Comparison of ENCODE assay signal across 26 mouse cellular contexts in genomic region chr1:88600145-88600544, GRCm38 (mm10).
A peak's percentile ranks its signal among the peaks of the same experiment; 100 is the strongest.
DNase-seq lines count a peak whose midpoint lies in the region; ATAC-seq lines count a peak whose summit lies in the region.
"Had no signal": no experiment of that assay in that cellular context is flagged by ENCODE, and none has a peak within 500 bp of the region (broad histone marks: within the 10 kb centered on the region; RNA-seq: fewer than 3 reads in every experiment).

No protein-coding gene starts in this region.

- peak overlapping the region; percentile 46 for H3K4me3 ChIP-seq in megakaryocyte, embryonic 14.5 days (replicated peaks)
- H3K4me3 ChIP-seq in liver, embryonic 15.5 days (replicated peaks), result no peak overlapping the region
- no peak overlapping the region for H3K4me3 ChIP-seq in hindbrain, embryonic 14.5 days (replicated peaks; ENCODE audit: low read length)
- H3K4me3 ChIP-seq: embryonic facial prominence, embryonic 15.5 days; erythroblast, embryonic 14.5 days; forebrain, embryonic 10.5 days; heart, adult 2 months; heart, embryonic 15.5 days; hindbrain, embryonic 10.5 days; hindbrain, embryonic 15.5 days had no signal

- peaks cover 16% of the 10 kb centered on the region for H3K4me1 ChIP-seq in megakaryocyte, embryonic 14.5 days
- peaks cover 6% of the 10 kb centered on the region; the same call in 1 of the 2 replicates for H3K4me1 ChIP-seq in liver, embryonic 15.5 days (replicated peaks)
- H3K4me1 ChIP-seq in hindbrain, embryonic 14.5 days (replicated peaks; ENCODE audit: control insufficient read depth, insufficient read depth, low read length), result no peaks in the 10 kb centered on the region
- H3K4me1 ChIP-seq: embryonic facial prominence, embryonic 15.5 days; hindbrain, embryonic 10.5 days; hindbrain, embryonic 15.5 days had no signal

- intact Hi-C loops in heart, postnatal 10 days (cut with DNase I), result no loop called here

- H3K27me3 ChIP-seq in megakaryocyte, embryonic 14.5 days (replicated peaks), result peaks cover 3% of the 10 kb centered on the region
- H3K27me3 ChIP-seq in liver, embryonic 15.5 days, result no peaks in the 10 kb centered on the region
- no peaks in the 10 kb centered on the region for H3K27me3 ChIP-seq in hindbrain, embryonic 14.5 days (ENCODE audit: control insufficient read depth, insufficient read depth, low read length)
- H3K27me3 ChIP-seq: embryonic facial prominence, embryonic 15.5 days; heart, embryonic 15.5 days; hindbrain, embryonic 15.5 days had no signal

- H3K36me3 ChIP-seq in megakaryocyte, embryonic 14.5 days (replicated peaks; ENCODE audit: low read length), result peaks cover 5% of the 10 kb centered on the region
- no peaks in the 10 kb centered on the region for H3K36me3 ChIP-seq in liver, embryonic 15.5 days (replicated peaks)
- H3K36me3 ChIP-seq in hindbrain, embryonic 14.5 days (replicated peaks; ENCODE audit: control insufficient read depth, insufficient read depth), result no peaks in the 10 kb centered on the region
- H3K36me3 ChIP-seq: embryonic facial prominence, embryonic 15.5 days; forebrain, embryonic 10.5 days; G1E; heart, embryonic 15.5 days; hindbrain, embryonic 10.5 days; hindbrain, embryonic 15.5 days had no signal

- ATAC-seq in megakaryocyte, adult 5-6 weeks (ENCODE audit: poor library complexity, severe bottlenecking), result no peak
- peak; percentile 82 for ATAC-seq in liver, embryonic 15.5 days (ENCODE audit: insufficient read depth)
- no peak for ATAC-seq in hindbrain, embryonic 14.5 days (ENCODE audit: low FRiP score)
- ATAC-seq: CD4-positive, CD25-positive, alpha-beta regulatory T cell, adult 4 months; forebrain, embryonic 14.5 days had no signal

- 46% methylated on average over 1 of the region's 1 CpGs for WGBS in liver, embryonic 15.5 days (ENCODE audit: insufficient replicate concordance)
- 97% methylated on average over 1 of the region's 1 CpGs for WGBS in hindbrain, embryonic 14.5 days

- no peak overlapping the region for H3K4me2 ChIP-seq in liver, embryonic 15.5 days
- H3K4me2 ChIP-seq in hindbrain, embryonic 14.5 days (replicated peaks), result no peak overlapping the region
- H3K4me2 ChIP-seq: embryonic facial prominence, embryonic 15.5 days; heart, embryonic 11.5 days; heart, embryonic 15.5 days; hindbrain, embryonic 15.5 days had no signal

- H3K27ac ChIP-seq in liver, embryonic 15.5 days (replicated peaks), result no peak overlapping the region
- no peak overlapping the region for H3K27ac ChIP-seq in hindbrain, embryonic 14.5 days
- H3K27ac ChIP-seq: embryonic facial prominence, embryonic 15.5 days; forebrain, embryonic 10.5 days; heart, adult 2 months; heart, embryonic 15.5 days; hindbrain, embryonic 10.5 days; hindbrain, embryonic 15.5 days had no signal

- no peak overlapping the region for H3K9ac ChIP-seq in liver, embryonic 15.5 days
- no peak overlapping the region for H3K9ac ChIP-seq in hindbrain, embryonic 14.5 days
- H3K9ac ChIP-seq: embryonic facial prominence, embryonic 15.5 days; heart, embryonic 15.5 days; hindbrain, embryonic 15.5 days had no signal

- peaks cover 21% of the 10 kb centered on the region for H3K9me3 ChIP-seq in megakaryocyte, embryonic 14.5 days
- no peaks in the 10 kb centered on the region for H3K9me3 ChIP-seq in liver, embryonic 15.5 days (replicated peaks)
- no peaks in the 10 kb centered on the region for H3K9me3 ChIP-seq in hindbrain, embryonic 14.5 days (ENCODE audit: control insufficient read depth, low read length)
- H3K9me3 ChIP-seq: embryonic facial prominence, embryonic 15.5 days; forebrain, embryonic 10.5 days; G1E; heart, embryonic 15.5 days; hindbrain, embryonic 10.5 days; hindbrain, embryonic 15.5 days had no signal

- DNase-seq in heart, adult 11 months, result peak; percentile 46
- DNase-seq in heart, postnatal 10 days, result no peak
- DNase-seq in hindbrain, embryonic 14.5 days (ENCODE audit: low spot score), result no peak
- no peak for DNase-seq in cerebellum, postnatal 36 days
- DNase-seq in urinary bladder, postnatal 25 days (ENCODE audit: low spot score), result no peak
- DNase-seq: adrenal gland, adult 8-10 months; adrenal gland, postnatal 36 days; B cell, adult 2 months; cerebellum, adult 18-20 months; cerebellum, adult 9-11 months; embryo, embryonic 11 days; gastrocnemius, postnatal 10 days; heart, adult 2 months had no signal
